Mouse (Mus musculus) liver, postnatal 0 days (tissue): ENCODE results near the gene Cdpf1.

Experiments
- CTCF ChIP-seq: sonication (generic); IDR thresholded peaks from 2 replicates; pipeline ENCODE4 v1.5.1; 2016; ENCODE audit warnings: antibody characterized with exemption, low read depth
- EP300 ChIP-seq: IDR thresholded peaks from 2 replicates; pipeline ENCODE4 v1.6.1; 2016; ENCODE audit warnings: antibody characterized with exemption, low read depth, mild to moderate bottlenecking

DNA sequence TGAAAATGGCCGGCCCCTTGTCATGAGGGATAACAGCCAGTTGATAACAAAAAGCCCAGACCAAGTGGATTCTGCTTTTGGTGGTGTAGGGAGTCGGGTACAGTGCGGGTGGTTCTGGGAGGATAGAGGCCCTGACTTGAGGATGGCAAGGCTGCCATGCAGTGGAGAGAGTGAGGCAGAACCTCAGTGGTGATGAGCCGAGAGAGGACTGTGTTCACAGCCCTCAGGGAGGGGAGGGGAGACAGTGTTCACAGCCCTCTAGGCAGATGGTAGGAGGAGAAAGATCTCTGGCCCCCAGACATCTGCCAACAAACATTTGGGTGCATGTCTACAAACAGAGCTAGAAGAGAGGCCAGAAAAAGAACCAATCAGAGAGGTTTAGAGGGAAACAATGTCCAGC lies 48.7 kb downstream of the Cdpf1 start:
- TF ChIP-seq CTCF (no peak), EP300 (no peak)
